ENCODE assay signal across 8 mouse cellular contexts in genomic region chr10:60778542-60778941, GRCm38 (mm10). TPM values are rescaled to one million over a fixed set of nuclear protein-coding genes. Genes with fewer than 3 reads are reported as not detected.
DNase-seq lines count a peak whose midpoint lies in the region; ATAC-seq and TF ChIP-seq lines count a peak whose summit lies in the region.

No protein-coding gene starts in this region.

- H3K9ac ChIP-seq in hindbrain, embryonic 12.5 days = no peak overlapping the region
- no peak overlapping the region for H3K9ac ChIP-seq in limb, embryonic 14.5 days (ENCODE audit: low read depth, low read length, severe bottlenecking)
- no peak overlapping the region for H3K9ac ChIP-seq in neural tube, embryonic 14.5 days (replicated peaks; ENCODE audit: low read depth, low read length)

- 75% methylated on average over 12 of the region's 12 CpGs for WGBS in hindbrain, embryonic 12.5 days
- WGBS in limb, embryonic 14.5 days = 67% methylated on average over 12 of the region's 12 CpGs
- WGBS in neural tube, embryonic 14.5 days = 66% methylated on average over 12 of the region's 12 CpGs

- TF ChIP-seq POLR2A in limb, embryonic 14.5 days (IDR thresholded peaks at IDR 0.05; ENCODE audit: borderline replicate concordance, extremely low read depth, insufficient read depth, insufficient read length) = no peak

- peaks cover 3% of the 10 kb centered on the region; the same call in 1 of the 2 replicates for H3K4me1 ChIP-seq in hindbrain, embryonic 12.5 days
- no peaks in the 10 kb centered on the region; the same call in 1 of the 2 replicates for H3K4me1 ChIP-seq in limb, embryonic 14.5 days (ENCODE audit: control insufficient read depth, insufficient read depth, low read length)
- H3K4me1 ChIP-seq in neural tube, embryonic 14.5 days (ENCODE audit: control insufficient read depth, insufficient read depth, low read length) = 0 out of 2 replicates have a peak, but pooled peaks cover 2% of the 10 kb centered on the region

- no peak overlapping the region for H3K4me3 ChIP-seq in hindbrain, embryonic 12.5 days
- no peak overlapping the region for H3K4me3 ChIP-seq in limb, embryonic 14.5 days (replicated peaks; ENCODE audit: low read length)
- H3K4me3 ChIP-seq in neural tube, embryonic 14.5 days (ENCODE audit: low read depth, low read length) = no peak overlapping the region

- H3K27ac ChIP-seq in hindbrain, embryonic 12.5 days = no peak overlapping the region
- H3K27ac ChIP-seq in limb, embryonic 14.5 days (replicated peaks; ENCODE audit: low read depth, low read length) = no peak overlapping the region
- H3K27ac ChIP-seq in neural tube, embryonic 14.5 days (ENCODE audit: low read depth, low read length) = no peak overlapping the region

- H3K9me3 ChIP-seq in hindbrain, embryonic 12.5 days (replicated peaks) = no peaks in the 10 kb centered on the region
- no peaks in the 10 kb centered on the region for H3K9me3 ChIP-seq in limb, embryonic 14.5 days (ENCODE audit: control insufficient read depth, low read length)
- H3K9me3 ChIP-seq in neural tube, embryonic 14.5 days (ENCODE audit: control insufficient read depth, low read length) = no peaks in the 10 kb centered on the region

- intact Hi-C loops in heart, postnatal 36 days (cut with DNase I) = loop anchor here (2.0 to 5.0 kb wide), 2 partner anchors 209 to 294 kb away; no protein-coding TSS in a partner anchor

- peaks cover 9% of the 10 kb centered on the region; the same call in 1 of the 2 replicates for H3K27me3 ChIP-seq in hindbrain, embryonic 12.5 days
- no peaks in the 10 kb centered on the region for H3K27me3 ChIP-seq in limb, embryonic 14.5 days (ENCODE audit: control insufficient read depth, insufficient read depth, low read length)
- no peaks in the 10 kb centered on the region for H3K27me3 ChIP-seq in neural tube, embryonic 14.5 days (ENCODE audit: control insufficient read depth, insufficient read depth, low read length)

- peak; percentile 38 to 60 for DNase-seq in heart, postnatal 36 days
- no peak for DNase-seq in heart, adult 11 months
- DNase-seq in ES-CJ7 (ENCODE audit: low read depth, low spot score) = peak; percentile 67
- peak; percentile 51 to 71 for DNase-seq in cerebellum, postnatal 4 days (ENCODE audit: low spot score in 2 of 2)
- peak; percentile 30 for DNase-seq in limb, embryonic 14.5 days (ENCODE audit: low spot score)
- DNase-seq in urinary bladder, postnatal 36 days (ENCODE audit: low spot score in 2 of 2) = no peak

- no peak overlapping the region for H3K4me2 ChIP-seq in hindbrain, embryonic 12.5 days (replicated peaks)
- H3K4me2 ChIP-seq in limb, embryonic 14.5 days (replicated peaks; ENCODE audit: low read depth, low read length, severe bottlenecking) = no peak overlapping the region
- H3K4me2 ChIP-seq in neural tube, embryonic 14.5 days (ENCODE audit: low read depth, low read length) = no peak overlapping the region

- ATAC-seq in hindbrain, embryonic 12.5 days (ENCODE audit: low FRiP score) = 0 out of 2 replicates have a peak, but pooled peaks have one; percentile 32
- ATAC-seq in limb, embryonic 14.5 days (ENCODE audit: low FRiP score, low read depth) = peak; percentile 41; the same call in 1 of the 2 replicates
- peak; percentile 41 for ATAC-seq in neural tube, embryonic 14.5 days (ENCODE audit: low read depth)

- no peaks in the 10 kb centered on the region for H3K36me3 ChIP-seq in hindbrain, embryonic 12.5 days
- H3K36me3 ChIP-seq in limb, embryonic 14.5 days (ENCODE audit: control insufficient read depth, insufficient read depth, low read length) = peaks cover 24% of the 10 kb centered on the region
- no peaks in the 10 kb centered on the region for H3K36me3 ChIP-seq in neural tube, embryonic 14.5 days (ENCODE audit: control insufficient read depth, insufficient read depth, low read length)

RNA-seq across cellular contexts. Expression of gene Slc29a3, which starts 25.9 kb away (rescaled TPM):
- 1 to 10 TPM; 3.2 to 6.7 TPM for total RNA-seq in heart, postnatal 36 days (2021)
- 11.5 TPM in 2 replicates for polyA plus RNA-seq in hindbrain, embryonic 12.5 days (2016; fragmentation: Nextera tagmentation; extraction: Ambion mirVana)
- polyA plus RNA-seq in limb, embryonic 14.5 days (2012; rRNA removed) = 10.0 and 13.7 TPM in 2 replicates
- 10.4 and 10.6 TPM in 2 replicates for polyA plus RNA-seq in limb, embryonic 14.5 days (2014; fragmentation: Nextera tagmentation; extraction: Ambion mirVana)
- polyA plus RNA-seq in neural tube, embryonic 14.5 days (2014; fragmentation: Nextera tagmentation; extraction: Ambion mirVana) = 9.3 and 9.5 TPM in 2 replicates

RNA-seq across cellular contexts. Expression of gene Unc5b, which starts 52.8 kb away (rescaled TPM):
- 10 to 100 TPM; 14.5 to 14.7 TPM for total RNA-seq in heart, postnatal 36 days (2021)
- 3.4 and 4.3 TPM in 2 replicates for polyA plus RNA-seq in hindbrain, embryonic 12.5 days (2016; fragmentation: Nextera tagmentation; extraction: Ambion mirVana)
- 21.8 and 29.6 TPM in 2 replicates for polyA plus RNA-seq in limb, embryonic 14.5 days (2012; rRNA removed)
- polyA plus RNA-seq in limb, embryonic 14.5 days (2014; fragmentation: Nextera tagmentation; extraction: Ambion mirVana) = 6.2 and 7.0 TPM in 2 replicates
- polyA plus RNA-seq in neural tube, embryonic 14.5 days (2014; fragmentation: Nextera tagmentation; extraction: Ambion mirVana) = 1.7 and 1.8 TPM in 2 replicates

Comparison
In these comparisons a context has a peak if more than half of its experiments do, and no peak if none do; other contexts are left out.
1. DNase-seq: peak in heart, postnatal 36 days (2 of 2), ES-CJ7 (single experiment), cerebellum, postnatal 4 days (2 of 2) and limb, embryonic 14.5 days (single experiment); none in heart, adult 11 months (single experiment) and urinary bladder, postnatal 36 days (0 of 2).
2. Peak in every context shown above with its lines, with median percentiles within 50 percentile points of each other: ATAC-seq.